Mouse (Mus musculus): ENCODE measurements around the gene Mettl21a.
"Not testable (repeated sequence)": the region's sequence is repeated elsewhere in the genome, so short reads cannot be mapped to it uniquely, and the experiment has no call there.

Gene Mettl21a

GRCm38 (mm10) chr1:64614801-64615345, 2.2 kb downstream of the Mettl21a start:
- in situ Hi-C loops (cut with MboI; ENCODE audit: low sequenced_read_pairs): no loop called here

- in situ Hi-C loops (cut with MboI; ENCODE audit: low sequenced_read_pairs): no loop called here
These were observed 2.7 kb downstream of the Mettl21a start for GRCm38 (mm10) chr1:64614311-64614710.

- in situ Hi-C loops (cut with MboI; ENCODE audit: low sequenced_read_pairs): no loop called here
These were observed 7.1 kb downstream of the Mettl21a start for GRCm38 (mm10) chr1:64609976-64610375.

GRCm38 (mm10) chr1:64609145-64609544, 7.9 kb downstream of the Mettl21a start:
- in situ Hi-C loops (cut with MboI; ENCODE audit: low sequenced_read_pairs): no loop called here

GRCm38 (mm10) chr1:64603381-64603780, 13.7 kb downstream of the Mettl21a start:
- in situ Hi-C loops (cut with MboI; ENCODE audit: low sequenced_read_pairs): no loop called here

- in situ Hi-C loops (cut with MboI; ENCODE audit: low sequenced_read_pairs): no loop called here
These were observed 15.7 kb downstream of the Mettl21a start for GRCm38 (mm10) chr1:64601242-64601842.

GRCm38 (mm10) chr1:64600413-64601077, 16.5 kb downstream of the Mettl21a start:
- in situ Hi-C loops (cut with MboI; ENCODE audit: low sequenced_read_pairs): no loop called here

GRCm38 (mm10) chr1:64598926-64599325, 18.1 kb downstream of the Mettl21a start:
- in situ Hi-C loops (cut with MboI; ENCODE audit: low sequenced_read_pairs): no loop called here

- in situ Hi-C loops (cut with MboI; ENCODE audit: low sequenced_read_pairs): no loop called here
These were observed 38.2 kb downstream of the Mettl21a start for GRCm38 (mm10) chr1:64578801-64579200.

GRCm38 (mm10) chr1:64577911-64578310, 39.1 kb downstream of the Mettl21a start:
- in situ Hi-C loops (cut with MboI; ENCODE audit: low sequenced_read_pairs): not testable (repeated sequence)

- in situ Hi-C loops (cut with MboI; ENCODE audit: low sequenced_read_pairs): no loop called here
These were observed 40.3 kb downstream of the Mettl21a start for GRCm38 (mm10) chr1:64576732-64577131.

- in situ Hi-C loops (cut with MboI; ENCODE audit: low sequenced_read_pairs): no loop called here
These were observed 41.0 kb downstream of the Mettl21a start for GRCm38 (mm10) chr1:64576022-64576421.

- in situ Hi-C loops (cut with MboI; ENCODE audit: low sequenced_read_pairs): no loop called here
These were observed 48.8 kb downstream of the Mettl21a start for GRCm38 (mm10) chr1:64568206-64568605.

GRCm38 (mm10) chr1:64560105-64560504, 56.9 kb downstream of the Mettl21a start:
- in situ Hi-C loops (cut with MboI; ENCODE audit: low sequenced_read_pairs): no loop called here

Data from CH12F3 (cell line).